Mouse (Mus musculus): ENCODE data around the gene Cnih2.

The Cnih2 gene

DNA sequence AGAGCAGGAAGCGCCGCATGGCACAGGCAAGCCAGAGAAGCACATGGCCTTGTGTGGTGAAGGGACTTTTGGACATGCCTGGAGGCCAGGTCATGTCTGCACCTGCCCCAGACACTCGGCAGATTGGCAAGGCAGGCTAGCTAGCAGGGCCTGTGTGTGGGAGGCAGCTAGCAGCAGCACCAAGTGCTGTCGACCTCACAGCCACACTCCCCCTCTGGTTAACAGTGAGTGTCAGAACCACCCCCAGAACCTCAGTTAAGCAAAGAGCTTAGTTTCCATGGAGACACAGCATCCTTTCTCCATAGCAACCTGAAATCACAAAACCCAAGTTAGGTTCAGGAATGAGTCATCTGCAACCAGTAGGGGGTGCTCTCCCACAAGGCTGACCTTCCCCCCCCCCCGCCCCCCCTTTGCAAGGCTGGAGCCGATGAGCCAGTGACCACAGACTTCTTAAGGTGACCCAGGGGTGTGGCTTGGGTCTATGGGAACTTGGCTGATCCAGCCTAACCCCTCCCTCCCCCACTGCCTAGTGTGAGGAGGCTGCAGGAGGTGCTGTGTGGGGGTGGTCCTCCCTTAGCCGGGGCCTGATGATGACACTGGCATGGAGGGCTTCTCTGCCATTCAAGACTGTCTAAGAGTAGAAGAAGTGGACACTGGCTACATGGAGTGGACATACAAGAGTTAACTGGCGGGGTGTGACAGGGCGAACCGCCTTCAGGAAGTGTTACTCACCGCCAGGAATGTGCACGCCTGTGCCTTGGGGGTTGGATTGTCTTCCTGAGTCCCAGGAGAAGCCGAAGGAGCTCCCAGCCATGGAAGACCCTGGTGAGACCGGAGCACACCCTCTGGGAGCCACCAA is 48.0 kb downstream of the Cnih2 start, which contains the start of gene Rin1:
Gene Rin1, plus strand, starts transcription at position 435 of the 859 bp plus-strand sequence.
- in situ Hi-C loops (cut with MboI; ENCODE audit: unreplicated experiment in 2 of 2), result no loop called here

DNA sequence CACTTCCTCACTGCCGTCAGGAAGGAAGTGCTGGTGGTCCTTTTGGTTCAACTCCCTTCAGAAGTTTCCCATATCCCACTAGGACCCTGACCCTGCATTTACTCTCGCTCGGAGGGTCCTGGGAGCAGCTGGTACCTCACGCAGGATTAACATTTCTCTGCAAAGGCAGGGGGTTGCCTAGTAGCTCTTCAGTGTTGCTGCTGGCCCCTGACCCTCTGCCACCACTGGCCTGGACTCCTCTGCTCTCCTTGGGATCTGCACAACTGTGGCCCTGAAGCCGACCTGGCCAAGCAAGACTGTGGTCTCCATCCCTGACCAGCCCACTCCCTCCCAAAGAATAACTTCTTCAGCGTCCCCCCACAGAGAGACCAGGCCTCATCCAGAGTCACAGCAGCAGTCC is 49.0 kb downstream of the Cnih2 start:
- in situ Hi-C loops (cut with MboI; ENCODE audit: unreplicated experiment in 2 of 2), result loop anchor here in 1 of 2 experiments (5.0 kb wide), 1 partner anchor 33 kb away; no protein-coding TSS in a partner anchor

DNA sequence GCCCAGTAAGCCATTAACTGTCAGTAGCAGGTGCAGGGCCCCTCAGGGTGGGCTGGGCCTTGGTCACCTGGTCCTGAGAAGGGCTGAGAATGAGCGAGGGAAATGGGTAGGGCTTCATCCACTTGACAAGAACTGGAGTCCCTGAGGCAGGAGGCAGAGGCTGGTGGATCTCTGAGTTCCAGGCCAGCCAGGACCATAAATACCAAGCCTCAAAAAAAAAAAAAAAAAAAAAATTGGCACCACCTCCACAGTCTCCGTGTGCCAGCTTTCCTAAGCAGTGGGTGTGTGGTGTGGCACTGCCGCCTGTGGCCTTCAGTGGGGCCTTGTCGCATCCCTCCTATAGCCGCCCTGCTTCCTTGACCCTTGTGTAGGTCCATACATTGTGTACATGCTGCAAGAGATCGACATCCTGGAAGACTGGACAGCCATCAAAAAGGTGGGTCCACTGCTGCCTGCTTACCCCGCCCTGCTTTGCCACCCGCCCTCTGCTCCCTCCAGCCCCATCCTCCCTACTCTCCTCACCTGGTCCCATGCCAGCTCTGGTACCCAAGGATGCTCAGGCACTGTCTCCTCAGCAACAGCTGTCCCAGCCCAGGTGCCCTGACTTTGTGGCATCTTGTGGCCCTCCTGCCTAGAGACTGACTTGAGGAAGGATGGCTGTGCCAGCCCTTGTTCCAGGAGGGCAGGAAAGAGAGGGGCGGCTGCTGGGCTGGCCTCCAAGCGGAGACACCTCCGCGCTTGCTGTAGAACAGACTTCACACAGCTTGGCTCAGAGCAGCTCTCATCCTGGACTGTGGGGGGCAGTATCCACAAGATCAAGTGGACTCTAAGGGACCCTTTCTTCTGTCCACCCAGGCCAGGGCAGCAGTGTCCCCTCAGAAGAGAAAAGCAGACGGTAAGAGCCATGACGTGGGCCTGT is 49.9 kb downstream of the Cnih2 start:
- in situ Hi-C loops (cut with MboI; ENCODE audit: unreplicated experiment in 2 of 2), result loop anchor here in 1 of 2 experiments (5.0 kb wide), 1 partner anchor 34 kb away; no protein-coding TSS in a partner anchor

DNA sequence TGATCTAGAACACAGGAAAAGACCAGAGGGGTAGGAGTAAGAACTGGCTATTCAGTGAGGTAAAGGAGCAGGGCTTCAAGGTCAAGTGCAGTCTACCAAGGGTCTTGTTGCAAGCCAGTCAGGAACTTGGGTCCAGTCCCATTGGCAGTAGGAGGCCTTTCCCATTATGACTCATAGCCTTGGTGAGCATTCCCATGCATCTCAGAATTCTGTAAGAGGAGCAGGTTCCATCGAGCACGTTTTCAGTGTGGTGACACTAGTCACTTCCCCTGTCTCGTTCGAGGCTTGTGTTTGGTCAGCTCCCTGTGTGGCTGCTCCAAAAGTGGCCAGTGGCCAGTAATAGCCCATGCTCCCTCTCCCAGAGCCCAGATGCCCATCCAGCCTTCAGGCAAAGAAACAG is 52.8 kb downstream of the Cnih2 start:
- in situ Hi-C loops (cut with MboI; ENCODE audit: unreplicated experiment in 2 of 2), result loop anchor here in 1 of 2 experiments (5.0 kb wide), 1 partner anchor 37 kb away; no protein-coding TSS in a partner anchor
